Mouse (Mus musculus) urinary bladder, postnatal 36 days (tissue): Measurements from ENCODE around the gene Lrrc66.
"Not testable (repeated sequence)": the region's sequence is repeated elsewhere in the genome, so short reads cannot be mapped to it uniquely, and the experiment has no call there.

Source experiments
- DNase-seq, 2 experiments: peaks; one replicate each; pipeline ENCODE4 v3.0.0; 2022; ENCODE audit warnings: low spot score in 2 of 2, mixed read lengths in 1 of 2

Gene Lrrc66

GRCm38 (mm10) chr5:73613296-73613695 is 19.0 kb downstream of the Lrrc66 start:
- no peak for DNase-seq

GRCm38 (mm10) chr5:73611071-73611470 is 21.3 kb downstream of the Lrrc66 start:
- no peak for DNase-seq

- no peak for DNase-seq
Measured at GRCm38 (mm10) chr5:73604964-73605363, 27.4 kb downstream of the Lrrc66 start.

GRCm38 (mm10) chr5:73604542-73604941 is 27.8 kb downstream of the Lrrc66 start:
- no peak for DNase-seq

GRCm38 (mm10) chr5:73602865-73603264 is 29.5 kb downstream of the Lrrc66 start:
- no peak for DNase-seq

- DNase-seq: no peak
Measured at GRCm38 (mm10) chr5:73601361-73601763, 31.0 kb downstream of the Lrrc66 start.

- DNase-seq: no peak
Measured at GRCm38 (mm10) chr5:73599991-73600390, 32.3 kb downstream of the Lrrc66 start.

GRCm38 (mm10) chr5:73598943-73599695 is 33.2 kb downstream of the Lrrc66 start:
- DNase-seq: no peak

GRCm38 (mm10) chr5:73587119-73587518 is 45.2 kb downstream of the Lrrc66 start:
- no peak for DNase-seq

- no peak for DNase-seq
Measured at GRCm38 (mm10) chr5:73586597-73586996, 45.7 kb downstream of the Lrrc66 start.

- no peak for DNase-seq
Measured at GRCm38 (mm10) chr5:73585212-73586115, 46.9 kb downstream of the Lrrc66 start.

GRCm38 (mm10) chr5:73584011-73584410 is 48.3 kb downstream of the Lrrc66 start:
- not testable (repeated sequence) for DNase-seq

- no peak for DNase-seq
Measured at GRCm38 (mm10) chr5:73578131-73578530, 54.2 kb downstream of the Lrrc66 start.

- DNase-seq: no peak
Measured at GRCm38 (mm10) chr5:73576708-73577107, 55.6 kb downstream of the Lrrc66 start.

GRCm38 (mm10) chr5:73574616-73575015 is 57.7 kb downstream of the Lrrc66 start:
- peak in 1 of 2 experiments; percentile 25 for DNase-seq

- peak in 1 of 2 experiments; percentile 53 for DNase-seq
Measured at GRCm38 (mm10) chr5:73573789-73574188, 58.5 kb downstream of the Lrrc66 start.

- no peak for DNase-seq
Measured at GRCm38 (mm10) chr5:73572846-73573245, 59.5 kb downstream of the Lrrc66 start.

- DNase-seq: no peak
Measured at GRCm38 (mm10) chr5:73571395-73572156, 60.8 kb downstream of the Lrrc66 start.

GRCm38 (mm10) chr5:73569181-73569580 is 63.1 kb downstream of the Lrrc66 start:
- no peak for DNase-seq

- DNase-seq: no peak
Measured at GRCm38 (mm10) chr5:73566892-73567291, 65.4 kb downstream of the Lrrc66 start.

GRCm38 (mm10) chr5:73566119-73566518 is 66.2 kb downstream of the Lrrc66 start:
- no peak for DNase-seq

- DNase-seq: no peak
Measured at GRCm38 (mm10) chr5:73564038-73564437, 68.3 kb downstream of the Lrrc66 start.
